Mouse (Mus musculus): ENCODE data around the gene Iqgap2.

Iqgap2 gene

GRCm38 (mm10) chr13:95583237-95584189 is 308.2 kb downstream of the Iqgap2 start:
- DNase-seq (ENCODE audit: low spot score in 2 of 2): no peak

- no peak for DNase-seq (ENCODE audit: low spot score in 2 of 2)
Measured at GRCm38 (mm10) chr13:95581850-95582249, 309.9 kb downstream of the Iqgap2 start.

GRCm38 (mm10) chr13:95578016-95578697 is 313.6 kb downstream of the Iqgap2 start:
- DNase-seq (ENCODE audit: low spot score in 2 of 2): no peak

All from frontal cortex, postnatal 25 days (tissue).